Comparison of ENCODE assay signal across 21 mouse cellular contexts in genomic region chr14:102700457-102700856, GRCm38 (mm10).
A peak's percentile ranks its signal among the peaks of the same experiment; 100 is the strongest.
DNase-seq lines count a peak whose midpoint lies in the region; ATAC-seq lines count a peak whose summit lies in the region.
"Had no signal": no experiment of that assay in that cellular context is flagged by ENCODE, and none has a peak within 500 bp of the region (broad histone marks: within the 10 kb centered on the region; RNA-seq: fewer than 3 reads in every experiment).

No protein-coding gene starts in this region.

- no peak overlapping the region for H3K9ac ChIP-seq in forebrain, embryonic 16.5 days (replicated peaks; ENCODE audit: low read depth, low read length)
- no peak overlapping the region for H3K9ac ChIP-seq in midbrain, embryonic 11.5 days (ENCODE audit: low read length)
- H3K9ac ChIP-seq in midbrain, embryonic 14.5 days (replicated peaks; ENCODE audit: low read length), result no peak overlapping the region
- H3K9ac ChIP-seq in neural tube, embryonic 15.5 days (replicated peaks), result no peak overlapping the region
- H3K9ac ChIP-seq in kidney, embryonic 16.5 days (replicated peaks; ENCODE audit: low read length), result no peak overlapping the region
- H3K9ac ChIP-seq: embryonic facial prominence, embryonic 13.5 days; embryonic facial prominence, embryonic 15.5 days had no signal

- H3K27ac ChIP-seq in forebrain, embryonic 16.5 days (ENCODE audit: low read length), result no peak overlapping the region
- no peak overlapping the region for H3K27ac ChIP-seq in forebrain, embryonic 10.5 days
- no peak overlapping the region for H3K27ac ChIP-seq in midbrain, embryonic 11.5 days (ENCODE audit: low read depth, low read length)
- no peak overlapping the region for H3K27ac ChIP-seq in midbrain, embryonic 14.5 days (replicated peaks; ENCODE audit: low read depth, low read length)
- H3K27ac ChIP-seq in neural tube, embryonic 15.5 days (replicated peaks), result 0 out of 2 replicates have a peak overlapping the region, but pooled peaks have one; percentile 9
- H3K27ac ChIP-seq in kidney, embryonic 16.5 days (ENCODE audit: low read length), result no peak overlapping the region
- H3K27ac ChIP-seq: embryonic facial prominence, embryonic 13.5 days; embryonic facial prominence, embryonic 15.5 days had no signal

- DNase-seq in forebrain, embryonic 10.5 days (ENCODE audit: extremely low spot score, low spot score), result no peak
- peak; percentile 47 for DNase-seq in midbrain, embryonic 11.5 days (ENCODE audit: low spot score, missing footprints)
- DNase-seq in midbrain, embryonic 14.5 days, result no peak
- peak; percentile 38 for DNase-seq in forelimb bud, embryonic 11.5 days (ENCODE audit: low read depth, low spot score)
- DNase-seq: adrenal gland, adult 2 months; adrenal gland, postnatal 10 days; adrenal gland, postnatal 25 days; cerebellum, adult 11 months; cerebellum, adult 18-20 months; cerebellum, adult 8-10 months; cerebellum, adult 9-11 months; cerebellum, postnatal 14 days; cerebellum, postnatal 36 days; embryo, embryonic 11 days had no signal

- peak; percentile 31; the same call in 1 of the 2 replicates for ATAC-seq in forebrain, embryonic 16.5 days
- ATAC-seq in midbrain, embryonic 11.5 days (ENCODE audit: low FRiP score), result no peak
- no peak for ATAC-seq in midbrain, embryonic 14.5 days (ENCODE audit: low FRiP score, low TSS enrichment)
- peak; percentile 59; the same call in 1 of the 2 replicates for ATAC-seq in neural tube, embryonic 15.5 days (ENCODE audit: low FRiP score)
- no peak for ATAC-seq in kidney, embryonic 16.5 days (ENCODE audit: low FRiP score, low TSS enrichment)
- ATAC-seq: forebrain, embryonic 14.5 days had no signal

- H3K36me3 ChIP-seq in forebrain, embryonic 16.5 days (ENCODE audit: control insufficient read depth, insufficient read depth), result no peaks in the 10 kb centered on the region
- no peaks in the 10 kb centered on the region for H3K36me3 ChIP-seq in forebrain, embryonic 10.5 days (replicated peaks)
- H3K36me3 ChIP-seq in midbrain, embryonic 11.5 days (ENCODE audit: control insufficient read depth, insufficient read depth, low read length), result no peaks in the 10 kb centered on the region
- no peaks in the 10 kb centered on the region for H3K36me3 ChIP-seq in midbrain, embryonic 14.5 days (ENCODE audit: control insufficient read depth, insufficient read depth, low read length)
- H3K36me3 ChIP-seq in neural tube, embryonic 15.5 days, result no peaks in the 10 kb centered on the region
- H3K36me3 ChIP-seq in kidney, embryonic 16.5 days (ENCODE audit: insufficient read depth, low read length), result no peaks in the 10 kb centered on the region
- H3K36me3 ChIP-seq: embryonic facial prominence, embryonic 13.5 days; embryonic facial prominence, embryonic 15.5 days had no signal

- H3K4me1 ChIP-seq in forebrain, embryonic 16.5 days (replicated peaks; ENCODE audit: control insufficient read depth, insufficient read depth, low read length), result peaks cover 4% of the 10 kb centered on the region; the same call in 1 of the 2 replicates
- H3K4me1 ChIP-seq in forebrain, embryonic 10.5 days, result no peaks in the 10 kb centered on the region
- H3K4me1 ChIP-seq in midbrain, embryonic 11.5 days (ENCODE audit: control insufficient read depth, insufficient read depth, low read length), result no peaks in the 10 kb centered on the region
- no peaks in the 10 kb centered on the region; the same call in 1 of the 2 replicates for H3K4me1 ChIP-seq in midbrain, embryonic 14.5 days (ENCODE audit: control insufficient read depth, insufficient read depth, low read length)
- no peaks in the 10 kb centered on the region for H3K4me1 ChIP-seq in neural tube, embryonic 15.5 days
- peaks cover 1% of the 10 kb centered on the region; the same call in 1 of the 2 replicates for H3K4me1 ChIP-seq in kidney, embryonic 16.5 days (ENCODE audit: insufficient read depth, low read length)
- H3K4me1 ChIP-seq: embryonic facial prominence, embryonic 13.5 days; embryonic facial prominence, embryonic 15.5 days had no signal

- no peak overlapping the region for H3K4me3 ChIP-seq in forebrain, embryonic 16.5 days (replicated peaks; ENCODE audit: low read length)
- no peak overlapping the region for H3K4me3 ChIP-seq in forebrain, embryonic 10.5 days
- H3K4me3 ChIP-seq in midbrain, embryonic 11.5 days (ENCODE audit: low read depth, low read length), result no peak overlapping the region
- H3K4me3 ChIP-seq in midbrain, embryonic 14.5 days (replicated peaks; ENCODE audit: low read depth, low read length), result no peak overlapping the region
- no peak overlapping the region for H3K4me3 ChIP-seq in neural tube, embryonic 15.5 days (replicated peaks)
- no peak overlapping the region for H3K4me3 ChIP-seq in kidney, embryonic 16.5 days (ENCODE audit: low read length)
- H3K4me3 ChIP-seq: embryonic facial prominence, embryonic 13.5 days; embryonic facial prominence, embryonic 15.5 days; erythroblast, embryonic 14.5 days had no signal

- H3K4me2 ChIP-seq in forebrain, embryonic 16.5 days (ENCODE audit: low read length), result no peak overlapping the region
- H3K4me2 ChIP-seq in midbrain, embryonic 11.5 days, result no peak overlapping the region
- H3K4me2 ChIP-seq in midbrain, embryonic 14.5 days (ENCODE audit: low read length), result no peak overlapping the region
- no peak overlapping the region for H3K4me2 ChIP-seq in neural tube, embryonic 15.5 days
- H3K4me2 ChIP-seq in kidney, embryonic 16.5 days (replicated peaks; ENCODE audit: low read depth, low read length), result no peak overlapping the region
- H3K4me2 ChIP-seq: embryonic facial prominence, embryonic 13.5 days; embryonic facial prominence, embryonic 15.5 days had no signal

- no peaks in the 10 kb centered on the region for H3K27me3 ChIP-seq in forebrain, embryonic 16.5 days (replicated peaks; ENCODE audit: control insufficient read depth, insufficient read depth, low read length)
- H3K27me3 ChIP-seq in forebrain, embryonic 10.5 days (ENCODE audit: poor library complexity, severe bottlenecking), result no peaks in the 10 kb centered on the region
- no peaks in the 10 kb centered on the region for H3K27me3 ChIP-seq in midbrain, embryonic 11.5 days (ENCODE audit: control insufficient read depth, insufficient read depth, low read length)
- no peaks in the 10 kb centered on the region for H3K27me3 ChIP-seq in midbrain, embryonic 14.5 days (ENCODE audit: control insufficient read depth, insufficient read depth, low read length)
- no peaks in the 10 kb centered on the region for H3K27me3 ChIP-seq in neural tube, embryonic 15.5 days (replicated peaks)
- H3K27me3 ChIP-seq in kidney, embryonic 16.5 days (ENCODE audit: insufficient read depth, low read length), result no peaks in the 10 kb centered on the region
- H3K27me3 ChIP-seq: embryonic facial prominence, embryonic 13.5 days; embryonic facial prominence, embryonic 15.5 days had no signal

- H3K9me3 ChIP-seq in forebrain, embryonic 16.5 days (ENCODE audit: control insufficient read depth, low read length), result no peaks in the 10 kb centered on the region
- no peaks in the 10 kb centered on the region for H3K9me3 ChIP-seq in forebrain, embryonic 10.5 days
- no peaks in the 10 kb centered on the region for H3K9me3 ChIP-seq in midbrain, embryonic 11.5 days (ENCODE audit: control insufficient read depth, low read length)
- H3K9me3 ChIP-seq in midbrain, embryonic 14.5 days (ENCODE audit: control insufficient read depth, low read length), result no peaks in the 10 kb centered on the region
- no peaks in the 10 kb centered on the region for H3K9me3 ChIP-seq in neural tube, embryonic 15.5 days (replicated peaks)
- H3K9me3 ChIP-seq in kidney, embryonic 16.5 days (ENCODE audit: low read length), result no peaks in the 10 kb centered on the region
- H3K9me3 ChIP-seq: embryonic facial prominence, embryonic 13.5 days; embryonic facial prominence, embryonic 15.5 days had no signal

- WGBS in forebrain, embryonic 16.5 days, result 64% methylated on average over 6 of the region's 6 CpGs
- 89% methylated on average over 6 of the region's 6 CpGs for WGBS in forebrain, embryonic 10.5 days
- 89% methylated on average over 6 of the region's 6 CpGs for WGBS in midbrain, embryonic 11.5 days
- 75% methylated on average over 6 of the region's 6 CpGs for WGBS in midbrain, embryonic 14.5 days
- WGBS in neural tube, embryonic 15.5 days, result 58% methylated on average over 6 of the region's 6 CpGs
- WGBS in kidney, embryonic 16.5 days, result 72% methylated on average over 6 of the region's 6 CpGs

Comparison
In these comparisons a context has a peak if more than half of its experiments do, and no peak if none do; other contexts are left out.
1. DNase-seq: peak in midbrain, embryonic 11.5 days (single experiment) and forelimb bud, embryonic 11.5 days (single experiment); none in forebrain, embryonic 10.5 days (single experiment) and midbrain, embryonic 14.5 days (single experiment).
2. ATAC-seq: peak in forebrain, embryonic 16.5 days (single experiment) and neural tube, embryonic 15.5 days (single experiment); none in midbrain, embryonic 11.5 days (single experiment), midbrain, embryonic 14.5 days (single experiment) and kidney, embryonic 16.5 days (single experiment).